Comparison of ENCODE assay signal across 16 mouse cellular contexts in the genomic region with DNA sequence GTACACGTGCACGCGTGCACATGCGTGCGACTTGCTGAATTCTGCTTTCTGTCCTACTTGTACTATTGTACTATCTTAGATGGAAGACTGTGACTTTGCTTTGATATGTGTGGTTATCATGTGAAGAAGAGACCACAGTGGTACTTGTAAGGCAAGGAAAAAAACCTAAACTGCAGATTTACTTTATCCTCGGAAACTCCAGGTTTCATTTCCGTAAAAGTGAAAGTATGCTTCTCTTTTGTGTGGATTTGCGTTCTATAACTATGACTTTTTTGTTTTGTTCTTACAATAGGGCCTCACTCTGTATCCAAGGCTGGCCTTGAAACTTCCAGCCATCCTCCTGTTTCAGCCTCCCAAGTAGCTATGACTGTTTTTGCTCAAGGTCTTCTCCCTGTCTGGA.
"Had no signal": no experiment of that assay in that cellular context is flagged by ENCODE, and none has a peak within 500 bp of the region (broad histone marks: within the 10 kb centered on the region; RNA-seq: fewer than 3 reads in every experiment).

No protein-coding gene starts in this region.

- H3K27ac ChIP-seq: neural tube, embryonic 12.5 days; neural tube, embryonic 13.5 days; neural tube, embryonic 15.5 days; stomach, embryonic 15.5 days; stomach, postnatal 0 days had no signal

- H3K9ac ChIP-seq: neural tube, embryonic 12.5 days; neural tube, embryonic 13.5 days; neural tube, embryonic 15.5 days; stomach, embryonic 15.5 days had no signal

- H3K27me3 ChIP-seq: neural tube, embryonic 12.5 days; neural tube, embryonic 13.5 days; neural tube, embryonic 15.5 days; stomach, embryonic 15.5 days had no signal

- DNase-seq: right cerebral cortex, adult 18-20 months; right cerebral cortex, postnatal 14 days; right cerebral cortex, postnatal 25 days; right cerebral cortex, postnatal 4 days; spleen, adult 18-20 months; thymus, adult 18-20 months; thymus, adult 2 months; thymus, postnatal 14 days; thymus, postnatal 25 days; thymus, postnatal 36 days; thymus, postnatal 4 days had no signal

- H3K9me3 ChIP-seq: neural tube, embryonic 12.5 days; neural tube, embryonic 13.5 days; neural tube, embryonic 15.5 days; stomach, embryonic 15.5 days had no signal

- H3K4me1 ChIP-seq: neural tube, embryonic 12.5 days; neural tube, embryonic 15.5 days; stomach, embryonic 15.5 days had no signal

- H3K4me2 ChIP-seq: neural tube, embryonic 12.5 days; neural tube, embryonic 13.5 days; neural tube, embryonic 15.5 days; stomach, embryonic 15.5 days had no signal

- H3K36me3 ChIP-seq: neural tube, embryonic 12.5 days; neural tube, embryonic 13.5 days; neural tube, embryonic 15.5 days; stomach, embryonic 15.5 days had no signal

- H3K4me3 ChIP-seq: neural tube, embryonic 12.5 days; neural tube, embryonic 13.5 days; neural tube, embryonic 15.5 days; stomach, embryonic 15.5 days had no signal
